19 mouse cellular contexts compared by ENCODE assay signal in the genomic region with DNA sequence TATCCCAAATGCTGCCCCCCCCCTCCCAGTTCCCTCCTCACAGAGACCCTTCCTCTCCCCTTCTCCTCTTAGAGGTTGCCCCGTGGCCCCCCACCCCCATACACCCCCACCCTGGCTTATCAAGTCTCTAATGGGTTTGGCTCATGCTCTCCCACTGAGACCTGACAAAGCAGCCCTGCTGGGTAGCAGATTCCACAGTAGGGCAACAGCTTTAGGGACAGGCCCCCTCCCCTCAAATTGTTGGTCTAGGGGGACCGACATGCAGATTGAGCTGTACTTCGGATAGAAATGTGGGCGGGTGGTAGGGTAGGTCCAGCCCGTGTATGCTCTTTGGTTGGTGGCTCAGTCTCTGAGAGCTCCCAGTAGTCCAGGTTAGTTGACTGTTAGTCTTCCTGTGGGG.
A peak's percentile ranks its signal among the peaks of the same experiment; 100 is the strongest.
DNase-seq lines count a peak whose midpoint lies in the region; ATAC-seq lines count a peak whose summit lies in the region.
"Had no signal": no experiment of that assay in that cellular context is flagged by ENCODE, and none has a peak within 500 bp of the region (broad histone marks: within the 10 kb centered on the region; RNA-seq: fewer than 3 reads in every experiment).

No protein-coding gene starts in this region.

- intact Hi-C loops in left cerebral cortex, postnatal 14 days (cut with DNase I), result loop anchor here (5.0 kb wide), 1 partner anchor 111 kb away; no protein-coding TSS in a partner anchor

- no peaks in the 10 kb centered on the region for H3K36me3 ChIP-seq in liver, embryonic 11.5 days (ENCODE audit: control insufficient read depth, insufficient read depth, low read length)
- H3K36me3 ChIP-seq: embryonic facial prominence, embryonic 12.5 days; forebrain, embryonic 15.5 days had no signal

- peak; percentile 84 for DNase-seq in ES-CJ7 (ENCODE audit: low read depth, low spot score)
- peak; percentile 32 for DNase-seq in ZHBTc4 (ENCODE audit: low read depth, low spot score)
- DNase-seq in left cerebral cortex, postnatal 14 days (ENCODE audit: low spot score in 2 of 2), result no peak
- no peak for DNase-seq in testis, postnatal 10 days (ENCODE audit: low spot score)
- DNase-seq in liver, embryonic 11.5 days (ENCODE audit: low spot score), result no peak
- DNase-seq: adrenal gland, adult 2 months; adrenal gland, postnatal 10 days; adrenal gland, postnatal 25 days; cerebellum, adult 11 months; cerebellum, adult 18-20 months; cerebellum, adult 8-10 months; cerebellum, adult 9-11 months; cerebellum, postnatal 14 days; cerebellum, postnatal 36 days; embryo, embryonic 11 days; forebrain, postnatal 0 days had no signal

- no peak overlapping the region for H3K4me2 ChIP-seq in liver, embryonic 11.5 days
- H3K4me2 ChIP-seq: embryonic facial prominence, embryonic 12.5 days; forebrain, embryonic 13.5 days; forebrain, embryonic 15.5 days had no signal

- no peak overlapping the region for H3K4me3 ChIP-seq in liver, embryonic 11.5 days (ENCODE audit: low read depth, low read length)
- H3K4me3 ChIP-seq: embryonic facial prominence, embryonic 12.5 days; forebrain, embryonic 13.5 days; forebrain, embryonic 15.5 days had no signal

- H3K4me1 ChIP-seq in liver, embryonic 11.5 days (replicated peaks; ENCODE audit: control insufficient read depth, insufficient read depth, low read length), result no peaks in the 10 kb centered on the region
- H3K4me1 ChIP-seq: forebrain, embryonic 13.5 days; forebrain, embryonic 15.5 days had no signal

- WGBS in liver, embryonic 11.5 days, result 42% methylated on average over 5 of the region's 5 CpGs

- H3K27ac ChIP-seq in liver, embryonic 11.5 days (ENCODE audit: low read depth, low read length), result no peak overlapping the region
- H3K27ac ChIP-seq: embryonic facial prominence, embryonic 12.5 days; forebrain, embryonic 13.5 days; forebrain, embryonic 15.5 days had no signal

- no peak for ATAC-seq in liver, embryonic 11.5 days (replicated peaks; ENCODE audit: low FRiP score)
- ATAC-seq: forebrain, embryonic 13.5 days; forebrain, embryonic 15.5 days; forebrain, postnatal 0 days had no signal

- H3K9me3 ChIP-seq in liver, embryonic 11.5 days (ENCODE audit: control insufficient read depth, low read length), result no peaks in the 10 kb centered on the region
- H3K9me3 ChIP-seq: embryonic facial prominence, embryonic 12.5 days; forebrain, embryonic 13.5 days; forebrain, embryonic 15.5 days had no signal

- no peaks in the 10 kb centered on the region for H3K27me3 ChIP-seq in liver, embryonic 11.5 days (replicated peaks; ENCODE audit: control insufficient read depth, insufficient read depth, low read length)
- H3K27me3 ChIP-seq: embryonic facial prominence, embryonic 12.5 days; forebrain, embryonic 13.5 days; forebrain, embryonic 15.5 days had no signal

- no peak overlapping the region for H3K9ac ChIP-seq in liver, embryonic 11.5 days (ENCODE audit: low read depth, low read length)
- H3K9ac ChIP-seq: embryonic facial prominence, embryonic 12.5 days; forebrain, embryonic 13.5 days; forebrain, embryonic 15.5 days; forebrain, postnatal 0 days had no signal

Comparison
In these comparisons a context has a peak if more than half of its experiments do, and no peak if none do; other contexts are left out.
1. DNase-seq: peak in ES-CJ7 (single experiment) and ZHBTc4 (single experiment); none in left cerebral cortex, postnatal 14 days (0 of 2), testis, postnatal 10 days (single experiment) and liver, embryonic 11.5 days (single experiment).